Mouse (Mus musculus): Measurements from ENCODE around the gene Bin2.

Bin2 gene

DNA sequence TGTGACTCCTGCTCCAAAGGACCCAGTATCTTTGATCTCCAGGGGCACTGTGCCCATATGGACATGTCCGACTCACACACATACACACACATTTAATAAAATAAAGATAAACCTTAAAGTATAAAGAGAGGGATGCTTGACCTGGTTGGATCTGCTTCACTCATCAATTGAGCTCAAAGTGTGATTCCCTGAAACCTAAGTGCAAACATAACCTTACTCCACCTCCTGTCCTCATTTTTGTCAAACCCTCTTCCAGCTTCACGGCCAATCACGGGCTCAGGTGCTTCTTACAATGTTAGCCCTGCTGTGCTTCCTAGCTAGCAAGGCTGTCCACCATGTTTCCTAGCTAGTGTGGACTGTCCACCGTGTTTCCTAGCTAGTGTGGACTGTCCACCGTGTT is 14.2 kb downstream of the Bin2 start:
- CTCF ChIA-PET, result interaction anchor here (0.6 kb wide), 1 partner anchor 17 kb away, joined by 3 read pairs; no protein-coding TSS in a partner anchor

DNA sequence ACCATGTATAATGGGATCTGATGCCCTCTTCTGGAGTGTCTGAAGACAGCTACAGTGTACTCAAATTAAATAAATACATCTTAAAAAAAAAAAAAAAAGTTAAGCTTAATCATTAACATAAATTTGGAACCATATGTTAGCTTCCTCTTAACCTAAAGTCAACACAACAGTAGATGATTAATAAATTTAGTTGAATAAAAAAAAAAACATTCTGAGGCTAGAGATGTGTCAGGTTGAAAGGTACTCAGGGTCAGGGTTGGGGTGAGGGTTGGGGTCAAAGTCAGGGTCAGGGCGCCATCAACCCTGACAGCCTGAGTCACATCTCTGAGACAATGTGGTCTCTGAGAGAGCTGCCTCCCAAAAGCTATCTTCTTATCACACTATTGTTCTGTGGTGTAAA is 15.1 kb downstream of the Bin2 start:
- CTCF ChIA-PET, result interaction anchor here (0.7 to 0.8 kb wide), 2 partner anchors 11 to 49 kb away, joined by 3 to 4 read pairs; no protein-coding TSS in a partner anchor

DNA sequence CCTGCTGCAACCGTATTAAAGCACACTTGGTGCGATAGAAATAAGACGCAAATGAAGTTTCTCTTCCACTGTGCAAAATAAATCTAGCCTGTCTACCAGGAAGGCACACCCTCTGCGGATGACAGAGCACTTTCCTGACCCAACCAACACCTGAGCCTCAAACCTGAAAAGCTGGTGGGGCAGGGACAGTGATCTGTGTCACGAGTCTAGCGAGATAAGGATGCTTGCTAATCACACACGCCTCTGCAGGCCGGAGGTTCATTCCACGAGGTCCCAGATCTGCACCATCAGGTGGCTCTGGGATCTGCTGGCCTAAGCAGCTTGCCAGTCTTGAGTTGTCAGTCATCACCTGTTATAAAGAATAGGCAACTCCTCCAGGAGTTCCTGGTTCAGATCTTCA is 17.7 kb downstream of the Bin2 start:
- CTCF ChIA-PET, result interaction anchor here (0.6 to 0.7 kb wide), 2 partner anchors 9 to 1415 kb away, joined by 3 to 8 read pairs; no protein-coding TSS in a partner anchor

DNA sequence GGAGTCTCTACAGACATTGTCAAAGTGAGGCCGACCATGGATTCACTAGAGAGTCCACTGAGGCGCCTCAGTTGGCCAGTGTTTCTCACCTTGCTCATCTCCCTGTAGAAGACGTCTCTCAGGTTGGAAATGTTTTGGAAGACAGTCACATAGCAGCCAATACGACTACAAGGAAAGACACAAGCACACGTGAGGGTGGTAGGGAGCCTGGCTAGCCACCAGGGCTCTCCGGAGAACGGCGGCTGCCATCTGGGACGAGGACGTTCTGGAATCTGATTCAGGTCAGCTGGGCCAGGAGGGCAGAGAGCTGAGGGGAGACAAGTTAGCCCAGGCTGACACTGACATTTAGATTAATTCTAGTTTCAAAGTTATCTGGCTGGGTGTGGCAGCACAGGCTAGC is 19.2 kb downstream of the Bin2 start:
- CTCF ChIA-PET, result no interaction called here

DNA sequence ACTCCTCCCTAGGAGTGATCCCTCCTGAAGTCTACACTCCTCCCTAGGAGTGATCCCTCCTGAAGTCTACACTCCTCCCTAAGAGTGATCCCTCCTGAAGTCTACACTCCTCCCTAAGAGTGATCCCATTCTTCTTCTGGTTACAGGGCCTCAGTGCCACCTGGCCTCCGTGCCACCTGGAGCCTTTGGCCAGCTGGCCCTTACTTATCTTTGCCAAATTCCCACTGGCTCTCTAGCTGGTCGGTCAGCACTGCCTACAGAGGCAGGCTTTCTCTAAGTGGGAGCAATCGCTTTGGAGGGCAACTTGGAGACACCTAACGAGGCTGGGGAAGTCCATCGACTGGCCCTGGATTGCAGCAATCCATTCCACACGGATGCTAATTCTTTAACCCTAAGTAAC is 23.2 kb downstream of the Bin2 start:
- CTCF ChIA-PET, result interaction anchor here (0.5 kb wide), 1 partner anchor 11 kb away, joined by 3 read pairs; no protein-coding TSS in a partner anchor

DNA sequence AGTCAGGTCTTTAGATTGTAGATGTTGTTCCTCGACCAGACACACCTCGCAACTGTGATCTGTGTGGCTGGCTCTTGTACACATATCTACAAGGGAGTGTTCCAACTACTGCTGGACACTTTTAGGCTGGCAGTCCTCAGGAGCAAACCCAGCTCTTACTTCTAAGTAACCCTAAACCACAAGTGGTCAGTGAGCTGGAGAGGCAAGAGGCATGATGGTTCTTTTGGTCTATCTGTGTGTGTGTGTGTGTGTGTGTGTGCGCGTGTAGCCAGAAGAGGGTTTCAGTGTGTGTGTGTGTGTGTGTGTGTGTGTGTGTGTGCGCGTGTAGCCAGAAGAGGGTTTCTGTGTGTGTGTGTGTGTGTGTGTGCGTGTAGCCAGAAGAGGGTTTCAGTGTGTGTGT is 26.9 kb downstream of the Bin2 start:
- CTCF ChIA-PET, result interaction anchor here (0.7 kb wide), 3 partner anchors 9 to 48 kb away, joined by 7 to 8 read pairs (median 8); no protein-coding TSS in a partner anchor

DNA sequence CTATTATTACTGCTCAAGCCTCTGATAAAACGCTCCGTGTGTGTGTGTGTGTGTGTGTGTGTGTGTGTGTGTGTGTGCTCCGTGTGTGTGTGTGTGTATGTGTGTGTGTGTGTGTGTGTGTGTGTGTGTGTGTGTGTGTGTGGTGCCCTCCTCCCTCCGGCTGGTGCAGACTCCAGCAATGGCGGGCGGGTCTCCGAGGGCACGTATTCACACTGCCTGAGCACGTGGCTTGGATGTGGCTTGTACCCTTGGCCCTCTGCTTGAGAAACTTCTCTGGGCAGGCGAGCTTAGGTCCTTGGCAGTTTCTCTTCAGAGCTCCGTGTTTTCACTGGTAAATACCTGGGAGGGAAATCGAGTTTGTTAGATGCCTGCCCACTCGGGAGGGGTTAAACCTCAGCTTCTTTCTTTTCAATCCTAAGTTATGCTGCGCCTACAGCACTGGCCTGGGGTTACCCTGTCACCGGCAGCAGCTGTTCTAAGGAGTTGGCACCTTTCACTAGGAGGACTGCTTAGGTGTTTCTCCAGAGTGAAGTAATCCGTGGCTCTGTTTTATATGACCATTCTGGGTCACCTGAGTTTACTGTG is 28.0 kb downstream of the Bin2 start:
- CTCF ChIA-PET, result interaction anchor here (0.6 to 1.1 kb wide), 2 partner anchors 23 to 85 kb away, joined by 3 to 8 read pairs; no protein-coding TSS in a partner anchor

DNA sequence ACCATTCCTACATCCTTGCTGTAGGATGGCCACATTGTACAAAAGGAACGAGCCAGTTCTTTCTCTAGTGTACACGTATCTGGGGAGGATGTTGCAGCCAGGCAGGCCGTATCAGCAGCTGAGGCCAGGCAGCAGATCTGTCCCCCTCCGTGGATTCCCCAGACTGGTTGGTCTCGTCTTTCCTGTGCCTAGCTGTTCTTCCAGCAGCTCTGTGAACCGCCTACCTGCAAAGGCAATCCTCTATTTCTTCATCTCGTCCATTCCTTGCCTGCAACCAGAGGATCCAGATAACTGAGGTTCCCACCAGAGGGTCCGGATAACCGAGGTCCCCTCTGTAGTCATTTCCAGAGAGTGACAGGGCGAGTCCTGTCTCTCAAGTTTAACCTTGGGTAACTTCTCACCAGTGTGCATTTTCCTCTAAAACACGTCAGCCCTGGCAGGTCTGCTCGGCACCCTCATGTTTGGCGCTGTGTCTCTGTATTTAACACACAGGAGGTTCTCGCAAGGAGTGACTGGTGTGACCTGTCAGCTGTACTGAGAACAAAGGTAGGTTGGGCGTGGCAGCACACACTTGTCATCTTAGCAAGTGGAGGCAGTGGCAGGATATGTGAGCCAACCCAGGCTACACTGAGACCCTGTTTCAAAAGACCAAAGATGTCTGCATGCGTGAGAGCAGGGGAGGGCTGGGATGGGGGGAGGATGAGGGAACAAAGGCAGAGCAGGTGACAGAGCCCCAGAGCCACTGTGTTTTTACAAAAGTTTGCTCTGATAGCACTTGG is 29.2 kb downstream of the Bin2 start:
- CTCF ChIA-PET, result interaction anchor here (0.6 kb wide), 1 partner anchor 87 kb away, joined by 8 read pairs; no protein-coding TSS in a partner anchor

DNA sequence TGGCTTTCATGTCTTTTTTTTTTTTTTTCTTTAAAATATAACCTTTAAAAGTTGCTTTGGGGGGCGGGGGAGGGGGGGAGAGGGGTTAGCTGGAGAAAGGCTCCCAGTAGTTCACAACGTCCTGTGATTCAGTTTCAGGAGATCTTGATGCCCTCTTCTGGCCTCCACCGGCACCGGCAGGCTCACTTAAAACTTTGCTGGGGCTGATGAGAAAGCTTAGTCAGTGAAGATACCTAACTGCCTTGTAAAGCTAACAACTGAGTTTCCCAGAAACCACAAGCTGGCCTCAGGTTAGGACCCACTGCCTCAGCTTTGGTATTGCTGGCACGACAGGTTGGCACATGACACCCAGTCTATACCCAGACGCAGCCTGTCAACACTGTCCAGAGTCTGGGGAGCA is 31.7 kb downstream of the Bin2 start:
- CTCF ChIA-PET, result interaction anchor here (0.6 to 1.3 kb wide), 5 partner anchors 8 to 1249 kb away, joined by 3 to 8 read pairs (median 4); no protein-coding TSS in a partner anchor

DNA sequence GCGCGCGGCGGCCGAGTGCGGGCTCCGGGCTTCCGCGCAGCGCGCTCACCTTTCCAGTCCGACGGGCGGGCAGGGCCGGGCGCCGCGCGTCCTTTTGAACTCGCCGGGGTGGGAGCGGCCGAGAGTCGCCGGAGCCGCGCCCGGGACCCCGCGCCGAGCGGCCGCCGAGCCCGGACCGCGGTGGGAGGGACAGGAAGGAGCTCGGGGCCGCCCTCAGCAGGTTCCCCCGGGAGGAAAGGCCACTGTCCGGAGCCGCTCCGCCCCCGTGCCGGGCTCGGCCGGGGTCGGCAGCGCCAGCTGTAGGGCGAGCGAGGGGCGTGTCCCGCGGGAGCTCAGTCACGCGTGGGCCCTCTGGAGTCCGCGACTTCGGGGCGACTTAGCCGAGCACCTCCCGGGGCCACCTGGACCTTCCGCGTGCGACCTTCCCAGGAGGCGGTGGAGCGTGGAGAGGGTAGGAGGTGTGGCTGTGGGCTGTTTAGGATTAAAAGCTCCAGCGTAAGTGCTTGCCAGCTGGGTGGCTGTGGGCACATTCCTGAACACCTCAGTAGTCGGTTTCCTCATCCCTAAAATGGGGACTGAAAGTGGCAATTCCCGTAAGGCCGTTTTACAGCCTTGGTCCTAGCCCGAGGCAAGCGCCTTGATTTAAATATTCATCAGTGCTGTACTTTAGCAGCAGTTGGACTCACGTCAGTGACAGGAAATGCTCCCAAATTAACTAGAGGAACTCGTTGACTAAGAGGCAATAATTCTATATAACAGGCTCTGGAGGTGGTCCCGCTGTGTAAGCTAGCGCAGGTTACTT is 32.5 kb downstream of the Bin2 start, which contains the start of gene Smagp:
TSS of gene Smagp (minus strand) at position 241 of the 802 bp plus-strand sequence.
- CTCF ChIA-PET, result interaction anchor here (0.5 to 1.3 kb wide), 5 partner anchors 9 to 1249 kb away, joined by 3 to 8 read pairs (median 3); no protein-coding TSS in a partner anchor

DNA sequence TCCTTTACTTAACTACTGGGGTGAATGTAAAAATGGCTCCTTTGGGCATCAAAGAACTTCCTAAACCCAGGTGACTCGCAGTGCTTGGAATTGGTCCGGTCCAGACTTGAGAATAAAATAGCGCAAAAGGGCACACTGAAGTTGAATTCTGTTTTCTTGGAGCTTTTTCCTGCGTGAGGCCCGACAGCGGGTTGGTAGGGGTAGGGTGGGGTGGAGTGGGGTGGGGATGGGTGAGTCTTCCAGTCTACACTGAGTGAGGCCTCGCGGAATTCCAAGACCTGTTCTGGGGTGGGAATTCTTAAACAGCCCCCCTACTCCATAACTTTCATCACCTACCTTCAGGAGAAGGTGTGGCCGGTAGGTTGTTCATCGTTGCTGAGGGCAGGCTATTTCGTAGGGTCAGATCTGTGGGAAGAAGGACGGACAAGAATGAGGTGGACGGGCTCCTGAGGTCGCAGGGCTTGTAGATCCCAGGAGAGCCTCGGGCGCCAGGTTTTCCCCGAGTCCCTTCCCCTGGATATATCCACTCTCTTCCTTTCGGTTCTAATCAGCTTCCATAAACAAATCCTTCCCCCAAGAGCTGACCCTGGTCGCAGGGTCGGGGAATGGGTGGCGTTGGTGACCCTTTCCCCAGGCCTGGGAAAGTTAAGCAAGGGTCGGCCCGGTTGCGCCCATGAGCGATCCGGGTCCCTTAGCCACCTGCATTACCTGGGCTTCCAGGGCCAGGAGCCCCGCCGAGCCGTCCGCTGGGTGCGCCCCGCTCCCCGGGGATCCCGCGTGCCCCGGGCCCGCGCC is 33.3 kb downstream of the Bin2 start:
- CTCF ChIA-PET, result interaction anchor here (0.5 to 0.7 kb wide), 3 partner anchors 8 to 1316 kb away, joined by 3 read pairs; no protein-coding TSS in a partner anchor

DNA sequence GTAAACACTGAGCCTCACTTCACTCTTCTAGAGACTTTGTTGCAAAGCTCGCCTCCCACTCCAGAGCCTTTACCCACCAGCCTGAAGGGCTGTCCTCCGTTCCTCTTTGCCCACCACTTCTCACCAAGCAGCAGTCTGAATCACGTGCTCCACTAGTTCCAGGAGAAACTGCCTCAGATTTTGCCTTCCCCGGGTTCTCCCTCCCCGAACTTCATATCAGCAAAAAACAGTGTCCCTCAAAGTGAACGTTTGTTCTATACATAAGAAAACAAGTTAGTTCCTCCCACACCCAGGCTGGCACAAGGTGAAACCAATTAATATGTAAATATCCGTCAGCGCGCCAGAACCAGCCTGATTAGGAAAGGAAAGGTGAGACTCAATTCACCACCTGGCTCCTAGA is 34.1 kb downstream of the Bin2 start:
- CTCF ChIA-PET, result interaction anchor here (0.5 to 0.7 kb wide), 2 partner anchors 11 to 1315 kb away, joined by 3 read pairs; no protein-coding TSS in a partner anchor

DNA sequence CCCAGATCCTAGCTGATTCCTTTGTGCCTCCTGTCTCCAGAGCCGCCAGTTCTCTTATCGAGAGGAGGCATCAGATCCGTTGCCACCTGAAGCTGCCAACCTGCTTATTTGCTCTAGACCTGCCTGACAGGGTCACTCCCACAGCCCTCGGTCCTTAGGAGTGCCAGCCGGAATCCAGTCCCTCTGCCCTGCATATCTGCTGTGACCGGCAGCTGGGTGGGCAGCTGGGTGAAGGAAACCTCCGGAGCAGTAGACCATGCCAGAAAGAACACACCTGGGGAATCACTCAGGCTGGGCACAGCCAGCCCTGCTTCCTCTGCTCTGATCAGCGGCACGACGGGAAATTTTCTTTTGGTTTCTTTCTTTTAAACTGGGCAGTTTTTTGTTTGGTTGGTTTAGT is 36.0 kb downstream of the Bin2 start:
- CTCF ChIA-PET, result interaction anchor here (0.6 kb wide), 1 partner anchor 184 kb away, joined by 3 read pairs; no protein-coding TSS in a partner anchor

DNA sequence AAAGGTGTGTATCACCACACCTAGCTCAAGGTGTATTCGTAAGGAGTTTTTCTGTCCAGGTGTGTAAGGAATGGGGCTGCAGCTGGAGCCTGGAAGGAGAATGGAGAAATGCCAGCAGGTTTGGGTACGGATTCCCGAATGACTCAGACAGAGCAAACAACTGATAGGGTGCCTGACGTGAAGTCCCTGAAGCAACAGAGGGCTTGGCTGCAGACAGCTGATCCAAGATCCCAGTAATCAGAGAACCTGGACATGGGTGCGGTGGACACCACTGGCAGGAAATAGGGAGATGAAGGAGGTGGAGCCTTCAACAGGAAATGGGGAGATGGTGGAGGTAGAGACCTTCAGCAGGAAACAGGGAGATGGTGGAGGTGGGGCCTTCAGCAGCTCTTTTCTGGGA is 37.0 kb downstream of the Bin2 start:
- CTCF ChIA-PET, result no interaction called here

DNA sequence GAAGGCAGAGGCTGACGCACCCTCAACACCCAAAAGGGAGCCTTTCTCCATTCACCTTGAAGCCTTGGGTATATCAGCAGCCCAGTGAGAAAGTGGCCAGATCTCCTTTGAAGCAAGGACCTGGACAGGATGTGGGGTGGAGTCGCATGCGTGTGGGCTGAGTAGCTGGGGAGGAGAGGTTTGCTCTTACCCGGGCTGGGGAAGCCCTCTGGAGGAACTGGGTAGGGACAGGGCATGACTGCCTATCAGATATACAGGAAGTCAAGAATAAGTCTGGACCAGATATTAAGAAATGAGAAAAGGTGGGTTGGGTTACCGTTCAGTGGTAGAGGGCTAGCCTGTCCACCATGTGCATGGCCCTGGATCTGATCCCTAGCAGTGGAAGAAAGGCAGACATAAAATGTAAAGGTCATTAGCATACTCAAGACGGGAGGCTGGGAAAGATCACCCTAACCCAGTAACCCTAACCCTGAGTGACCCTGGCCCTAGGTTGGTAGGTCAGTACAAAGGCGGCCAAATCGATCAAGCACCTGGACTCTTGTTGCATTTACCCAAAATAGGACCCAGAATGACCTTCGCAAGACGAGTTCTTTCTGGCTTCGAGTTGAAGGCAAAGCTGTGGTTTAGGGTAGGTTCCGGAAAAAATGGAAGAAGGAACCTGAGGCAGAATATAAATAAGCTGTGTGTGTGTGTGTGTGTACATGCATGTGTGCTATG is 37.7 kb downstream of the Bin2 start:
- CTCF ChIA-PET, result interaction anchor here (0.7 kb wide), 1 partner anchor 54 kb away, joined by 4 read pairs; no protein-coding TSS in a partner anchor

DNA sequence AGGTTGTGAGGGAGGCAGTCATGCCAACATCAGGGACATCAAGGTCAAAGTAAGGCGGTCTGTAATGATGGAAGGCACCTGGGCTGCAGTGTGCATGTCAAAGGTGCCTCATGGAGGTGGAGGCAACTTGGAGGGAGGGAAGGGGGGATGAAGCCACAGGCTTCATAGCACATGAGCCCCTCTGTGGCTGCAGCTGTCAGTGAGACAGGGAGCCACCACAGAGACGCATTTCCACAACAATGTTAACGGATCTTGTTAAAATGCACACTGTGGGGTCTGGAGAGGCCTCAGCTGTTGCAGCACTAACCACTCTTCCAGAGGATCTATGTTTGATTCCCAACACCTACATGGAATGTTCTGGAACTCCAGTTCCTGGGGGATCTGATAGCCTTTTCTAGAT is 39.2 kb downstream of the Bin2 start:
- CTCF ChIA-PET, result no interaction called here

DNA sequence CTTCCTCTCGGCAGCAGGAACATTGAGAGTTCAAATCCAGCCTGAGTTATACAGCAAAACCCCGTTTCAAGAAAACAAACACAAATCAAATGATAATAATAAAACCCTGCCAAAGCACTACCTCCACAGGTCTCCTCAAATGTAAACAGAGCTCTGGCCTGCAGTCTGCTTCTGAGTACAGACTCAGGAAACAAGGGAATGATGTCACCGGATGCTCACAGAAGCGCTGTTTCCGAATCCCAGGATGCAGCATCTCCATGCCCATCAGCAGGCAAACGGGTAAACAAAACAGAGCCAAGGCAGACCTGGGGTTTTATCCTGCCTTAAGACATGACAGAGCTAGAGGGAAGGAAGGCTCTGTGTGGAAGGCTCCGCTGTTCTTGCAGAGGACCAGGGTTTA is 40.6 kb downstream of the Bin2 start:
- CTCF ChIA-PET, result no interaction called here

DNA sequence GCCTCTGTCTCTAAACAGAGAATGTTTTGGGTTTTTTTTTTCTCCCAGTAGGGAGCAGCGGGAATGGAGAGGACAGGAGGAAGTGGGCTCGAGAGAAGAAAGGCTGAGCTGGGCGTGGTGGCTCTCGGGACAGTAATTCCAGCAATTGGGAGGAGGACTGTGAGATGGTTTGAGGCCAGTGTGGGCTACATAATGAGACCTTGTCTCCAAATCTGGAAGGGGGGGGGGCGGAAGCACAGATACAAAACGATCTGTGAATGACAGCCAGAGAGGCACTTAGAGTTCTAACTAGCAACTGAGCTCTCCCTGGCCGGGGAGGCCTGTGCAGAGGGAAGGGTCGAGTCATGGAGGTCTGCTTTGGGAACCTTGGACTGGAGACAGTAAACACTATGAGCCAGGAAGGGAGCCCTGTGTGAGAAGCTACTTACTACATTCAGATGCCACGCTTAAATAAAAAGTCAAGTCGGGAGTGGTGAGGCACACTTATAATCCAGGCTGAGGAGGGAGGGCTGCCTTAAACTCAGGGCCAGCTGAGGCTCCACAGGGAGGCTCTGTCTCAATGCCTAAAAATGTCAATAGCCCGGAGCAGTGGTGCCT is 41.5 kb downstream of the Bin2 start:
- CTCF ChIA-PET, result interaction anchor here (0.5 to 0.7 kb wide), 4 partner anchors 9 to 1614 kb away, joined by 3 to 7 read pairs (median 4); no protein-coding TSS in a partner anchor

DNA sequence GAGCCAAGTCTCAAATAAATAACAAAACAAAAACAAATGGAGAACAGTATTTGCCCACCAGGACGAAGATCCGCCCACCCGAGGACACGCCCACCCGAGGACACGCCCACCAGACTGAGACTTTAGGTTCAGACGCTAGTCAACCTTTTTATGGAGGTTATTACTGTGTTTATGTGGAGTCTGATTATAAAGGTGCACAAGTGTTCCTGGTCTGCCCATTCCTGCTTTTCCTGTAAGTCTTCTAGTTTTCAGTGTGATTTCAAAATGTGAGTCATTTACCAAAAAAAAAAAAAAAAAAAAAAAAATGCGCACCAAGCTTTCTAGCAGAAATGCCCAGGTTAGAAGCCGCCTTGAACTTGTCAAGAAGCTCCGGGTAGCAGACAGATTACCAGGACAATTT is 42.1 kb downstream of the Bin2 start:
- CTCF ChIA-PET, result interaction anchor here (0.5 to 0.7 kb wide), 3 partner anchors 9 to 95 kb away, joined by 3 to 7 read pairs (median 3); no protein-coding TSS in a partner anchor

Data from spleen, embryonic (tissue).